31 mouse cellular contexts compared by ENCODE assay signal in the genomic region with DNA sequence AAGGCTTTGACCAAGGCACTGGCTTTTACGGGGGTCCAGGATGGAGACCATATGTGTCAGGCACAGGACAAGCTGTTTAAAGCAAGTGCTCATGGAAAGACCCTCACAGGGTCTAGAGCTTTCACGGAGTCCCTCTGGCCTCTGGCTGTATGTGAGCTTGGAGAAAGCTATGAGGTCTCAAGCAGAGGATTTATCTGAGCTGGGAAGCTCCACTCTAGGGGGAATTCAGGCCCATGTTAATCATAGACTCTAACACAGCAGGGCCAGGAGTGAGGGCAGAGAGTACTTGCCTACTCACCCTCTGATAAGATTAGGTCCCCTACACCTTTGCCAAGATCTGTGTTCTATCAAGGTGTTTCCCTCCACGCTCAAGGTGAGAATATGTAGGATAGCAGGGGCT. TPM values are rescaled to one million over a fixed set of nuclear protein-coding genes. Genes with fewer than 3 reads are reported as not detected.
DNase-seq lines count a peak whose midpoint lies in the region; ATAC-seq lines count a peak whose summit lies in the region.
"Had no signal": no experiment of that assay in that cellular context is flagged by ENCODE, and none has a peak within 500 bp of the region (broad histone marks: within the 10 kb centered on the region; RNA-seq: fewer than 3 reads in every experiment).

No protein-coding gene starts in this region.

- H3K9ac ChIP-seq in limb, embryonic 13.5 days = no peak overlapping the region
- no peak overlapping the region for H3K9ac ChIP-seq in neural tube, embryonic 15.5 days (replicated peaks)
- no peak overlapping the region for H3K9ac ChIP-seq in heart, embryonic 11.5 days (ENCODE audit: low read depth, low read length)
- H3K9ac ChIP-seq: liver, embryonic 13.5 days; lung, embryonic 14.5 days; midbrain, embryonic 15.5 days had no signal

- no peak for ATAC-seq in limb, embryonic 13.5 days (ENCODE audit: low FRiP score, low read depth)
- ATAC-seq in neural tube, embryonic 15.5 days (ENCODE audit: low FRiP score) = no peak
- ATAC-seq in heart, embryonic 11.5 days (replicated peaks; ENCODE audit: insufficient number of reproducible peaks, low FRiP score, low TSS enrichment) = no peak
- ATAC-seq: intestine, postnatal 0 days; midbrain, embryonic 15.5 days; Patski had no signal

- no peak overlapping the region for H3K4me3 ChIP-seq in embryonic facial prominence, embryonic 10.5 days
- H3K4me3 ChIP-seq in limb, embryonic 13.5 days = no peak overlapping the region
- no peak overlapping the region for H3K4me3 ChIP-seq in neural tube, embryonic 15.5 days (replicated peaks)
- no peak overlapping the region for H3K4me3 ChIP-seq in heart, embryonic 11.5 days (ENCODE audit: low read depth, low read length)
- H3K4me3 ChIP-seq: heart, embryonic 10.5 days; liver, embryonic 13.5 days; midbrain, embryonic 15.5 days had no signal

- DNase-seq in heart, adult 11 months = peak; percentile 81
- no peak for DNase-seq in heart, adult 8-10 months (ENCODE audit: low spot score)
- DNase-seq in 3T3-L1 (ENCODE audit: low read depth, low spot score) = peak; percentile 66
- DNase-seq in embryonic facial prominence, embryonic 10.5 days (ENCODE audit: low spot score) = no peak
- DNase-seq: adrenal gland, adult 8-10 months; cerebellum, adult 18-20 months; cerebellum, postnatal 25 days; heart, postnatal 10 days; liver, embryonic 13.5 days; lung, postnatal 4 days; thymus, adult 18-20 months; thymus, postnatal 4 days had no signal

- peak overlapping the region; percentile 83 for H3K27ac ChIP-seq in embryonic facial prominence, embryonic 10.5 days (replicated peaks)
- peak overlapping the region; percentile 69; the same call in 1 of the 2 replicates for H3K27ac ChIP-seq in limb, embryonic 13.5 days
- H3K27ac ChIP-seq in neural tube, embryonic 15.5 days (replicated peaks) = no peak overlapping the region
- H3K27ac ChIP-seq in heart, embryonic 11.5 days (ENCODE audit: low read depth, low read length) = no peak overlapping the region
- H3K27ac ChIP-seq: heart, embryonic 10.5 days; liver, embryonic 13.5 days; midbrain, embryonic 15.5 days had no signal

- no peak overlapping the region for H3K4me2 ChIP-seq in limb, embryonic 13.5 days (replicated peaks)
- H3K4me2 ChIP-seq in neural tube, embryonic 15.5 days = no peak overlapping the region
- H3K4me2 ChIP-seq in heart, embryonic 11.5 days = no peak overlapping the region
- H3K4me2 ChIP-seq: liver, embryonic 13.5 days; lung, embryonic 14.5 days; midbrain, embryonic 15.5 days had no signal

- no peaks in the 10 kb centered on the region for H3K27me3 ChIP-seq in embryonic facial prominence, embryonic 10.5 days (replicated peaks; ENCODE audit: low read depth, poor library complexity, severe bottlenecking)
- H3K27me3 ChIP-seq in limb, embryonic 13.5 days = no peaks in the 10 kb centered on the region
- no peaks in the 10 kb centered on the region for H3K27me3 ChIP-seq in neural tube, embryonic 15.5 days (replicated peaks)
- no peaks in the 10 kb centered on the region for H3K27me3 ChIP-seq in heart, embryonic 11.5 days (ENCODE audit: control insufficient read depth, insufficient read depth, low read length)
- H3K27me3 ChIP-seq: liver, embryonic 13.5 days; midbrain, embryonic 15.5 days; Patski had no signal

- WGBS in embryonic facial prominence, embryonic 10.5 days = 83% methylated on average over 3 of the region's 3 CpGs
- 59% methylated on average over 3 of the region's 3 CpGs for WGBS in limb, embryonic 13.5 days
- WGBS in neural tube, embryonic 15.5 days = 89% methylated on average over 3 of the region's 3 CpGs
- WGBS in heart, embryonic 11.5 days (ENCODE audit: insufficient replicate concordance) = 81% methylated on average over 3 of the region's 3 CpGs

- H3K4me1 ChIP-seq in embryonic facial prominence, embryonic 10.5 days = peaks cover 52% of the 10 kb centered on the region
- peaks cover 30% of the 10 kb centered on the region for H3K4me1 ChIP-seq in limb, embryonic 13.5 days
- H3K4me1 ChIP-seq in neural tube, embryonic 15.5 days = peaks cover 21% of the 10 kb centered on the region
- H3K4me1 ChIP-seq in heart, embryonic 11.5 days (ENCODE audit: control insufficient read depth, insufficient read depth, low read length) = no peaks in the 10 kb centered on the region

- no peaks in the 10 kb centered on the region for H3K9me3 ChIP-seq in embryonic facial prominence, embryonic 10.5 days
- no peaks in the 10 kb centered on the region for H3K9me3 ChIP-seq in limb, embryonic 13.5 days
- H3K9me3 ChIP-seq in neural tube, embryonic 15.5 days (replicated peaks) = no peaks in the 10 kb centered on the region
- H3K9me3 ChIP-seq in heart, embryonic 11.5 days (replicated peaks; ENCODE audit: control insufficient read depth, low read length) = no peaks in the 10 kb centered on the region
- H3K9me3 ChIP-seq: heart, embryonic 10.5 days; liver, embryonic 13.5 days; midbrain, embryonic 15.5 days had no signal

- 0 out of 2 replicates have a peak, but pooled peaks cover 5% of the 10 kb centered on the region for H3K36me3 ChIP-seq in embryonic facial prominence, embryonic 10.5 days (replicated peaks)
- H3K36me3 ChIP-seq in limb, embryonic 13.5 days = no peaks in the 10 kb centered on the region
- peaks cover 17% of the 10 kb centered on the region for H3K36me3 ChIP-seq in neural tube, embryonic 15.5 days
- no peaks in the 10 kb centered on the region for H3K36me3 ChIP-seq in heart, embryonic 11.5 days (ENCODE audit: control insufficient read depth, insufficient read depth, low read length)
- H3K36me3 ChIP-seq: liver, embryonic 13.5 days had no signal

RNA-seq across cellular contexts. Expression of gene Atp6v0e2, which starts 5.2 kb away (rescaled TPM):
- 10 to 100 TPM; 18.1 to 27.4 (median 23.3) TPM for total RNA-seq in heart, adult 8-10 months (2022)
- 22.7 and 24.1 TPM in 2 replicates for polyA plus RNA-seq in embryonic facial prominence, embryonic 10.5 days (2016; fragmentation: Nextera tagmentation; extraction: Ambion mirVana)
- 9.2 and 9.3 TPM in 2 replicates for polyA plus RNA-seq in limb, embryonic 13.5 days (2015; fragmentation: Nextera tagmentation; extraction: Ambion mirVana)
- 295 and 349 TPM in 2 replicates for polyA plus RNA-seq in neural tube, embryonic 15.5 days (2015; fragmentation: Nextera tagmentation; extraction: Ambion mirVana)
- 19.8 and 24.1 TPM in 2 replicates for polyA plus RNA-seq in heart, embryonic 11.5 days (2014; fragmentation: Nextera tagmentation; extraction: Ambion mirVana)
- total RNA-seq: megakaryocyte-erythroid progenitor cell, adult 5-6 weeks; neutrophil, adult 5-6 weeks had no signal

RNA-seq across cellular contexts. Expression of gene Lrrc61, which starts 12.0 kb away (rescaled TPM):
- 10 to 100 TPM; 17.7 to 20.1 (median 18.8) TPM for total RNA-seq in heart, adult 8-10 months (2022)
- 17.7 and 18.9 TPM in 2 replicates for polyA plus RNA-seq in embryonic facial prominence, embryonic 10.5 days (2016; fragmentation: Nextera tagmentation; extraction: Ambion mirVana)
- 6.9 and 11.6 TPM in 2 replicates for polyA plus RNA-seq in limb, embryonic 13.5 days (2015; fragmentation: Nextera tagmentation; extraction: Ambion mirVana)
- 21.6 and 24.0 TPM in 2 replicates for polyA plus RNA-seq in neural tube, embryonic 15.5 days (2015; fragmentation: Nextera tagmentation; extraction: Ambion mirVana)
- polyA plus RNA-seq in heart, embryonic 11.5 days (2014; fragmentation: Nextera tagmentation; extraction: Ambion mirVana) = 6.6 and 9.6 TPM in 2 replicates

RNA-seq across cellular contexts. Expression of gene Rarres2, which starts 30.0 kb away (rescaled TPM):
- total RNA-seq in heart, adult 8-10 months (2022) = 100 to 1,000 TPM in 1 of 4 experiments, 10 to 100 TPM in 3; 62.1 to 108 (median 77.5) TPM
- polyA plus RNA-seq in embryonic facial prominence, embryonic 10.5 days (2016; fragmentation: Nextera tagmentation; extraction: Ambion mirVana) = 2.5 and 3.0 TPM in 2 replicates
- 10.3 and 10.9 TPM in 2 replicates for polyA plus RNA-seq in limb, embryonic 13.5 days (2015; fragmentation: Nextera tagmentation; extraction: Ambion mirVana)
- 11.5 and 16.7 TPM in 2 replicates for polyA plus RNA-seq in neural tube, embryonic 15.5 days (2015; fragmentation: Nextera tagmentation; extraction: Ambion mirVana)
- polyA plus RNA-seq in heart, embryonic 11.5 days (2014; fragmentation: Nextera tagmentation; extraction: Ambion mirVana) = 16.4 and 18.3 TPM in 2 replicates
- total RNA-seq: neutrophil, adult 5-6 weeks had no signal

RNA-seq across cellular contexts. Expression of gene Gm45021, which starts 46.8 kb away (rescaled TPM):
- total RNA-seq in heart, adult 8-10 months (2022) = not detected
- polyA plus RNA-seq in embryonic facial prominence, embryonic 10.5 days (2016; fragmentation: Nextera tagmentation; extraction: Ambion mirVana) = not detected in 2 replicates
- not detected in 2 replicates for polyA plus RNA-seq in limb, embryonic 13.5 days (2015; fragmentation: Nextera tagmentation; extraction: Ambion mirVana)
- polyA plus RNA-seq in neural tube, embryonic 15.5 days (2015; fragmentation: Nextera tagmentation; extraction: Ambion mirVana) = not detected in 2 replicates
- 0.77 and 1.3 TPM in 2 replicates for polyA plus RNA-seq in heart, embryonic 11.5 days (2014; fragmentation: Nextera tagmentation; extraction: Ambion mirVana)
- total RNA-seq: adrenal gland, adult 8-10 months; ES-E14; gastrocnemius, postnatal 4 days; heart, postnatal 10 days; layer of hippocampus, adult 8-10 months; left cerebral cortex, adult 18-20 months; left cerebral cortex, postnatal 25 days; megakaryocyte-erythroid progenitor cell, adult 5-6 weeks; neutrophil, adult 5-6 weeks had no signal
- polyA plus RNA-seq: forebrain, embryonic 11.5 days; heart, embryonic 10.5 days; hindbrain, embryonic 11.5 days; intestine, postnatal 0 days; kidney, embryonic 14.5 days; liver, embryonic 13.5 days; lung, embryonic 14.5 days; midbrain, embryonic 15.5 days; Patski; stomach, embryonic 16.5 days had no signal

RNA-seq across cellular contexts. Expression of gene Repin1, which starts 51.1 kb away (rescaled TPM):
- 10 to 100 TPM; 35.5 to 40.9 (median 36.3) TPM for total RNA-seq in heart, adult 8-10 months (2022)
- 50.7 and 56.2 TPM in 2 replicates for polyA plus RNA-seq in embryonic facial prominence, embryonic 10.5 days (2016; fragmentation: Nextera tagmentation; extraction: Ambion mirVana)
- polyA plus RNA-seq in limb, embryonic 13.5 days (2015; fragmentation: Nextera tagmentation; extraction: Ambion mirVana) = 30.7 and 34.1 TPM in 2 replicates
- 41.0 and 43.7 TPM in 2 replicates for polyA plus RNA-seq in neural tube, embryonic 15.5 days (2015; fragmentation: Nextera tagmentation; extraction: Ambion mirVana)
- polyA plus RNA-seq in heart, embryonic 11.5 days (2014; fragmentation: Nextera tagmentation; extraction: Ambion mirVana) = 22.0 and 26.5 TPM in 2 replicates

Comparison
In these comparisons a context has a peak if more than half of its experiments do, and no peak if none do; other contexts are left out.
1. DNase-seq: peak in heart, adult 11 months (single experiment) and 3T3-L1 (single experiment); none in heart, adult 8-10 months (single experiment) and embryonic facial prominence, embryonic 10.5 days (single experiment).
2. H3K27ac ChIP-seq: peak in embryonic facial prominence, embryonic 10.5 days (single experiment) and limb, embryonic 13.5 days (single experiment); none in neural tube, embryonic 15.5 days (single experiment) and heart, embryonic 11.5 days (single experiment).
3. RNA of gene Atp6v0e2, which starts 5.2 kb away (polyA plus RNA-seq): 295 to 349 TPM in neural tube, embryonic 15.5 days; 22.7 to 24.1 TPM in embryonic facial prominence, embryonic 10.5 days, 19.8 to 24.1 TPM in heart, embryonic 11.5 days and 9.2 to 9.3 TPM in limb, embryonic 13.5 days; every median in the first group is over 10 times any median in the second.